In the genomic region with DNA sequence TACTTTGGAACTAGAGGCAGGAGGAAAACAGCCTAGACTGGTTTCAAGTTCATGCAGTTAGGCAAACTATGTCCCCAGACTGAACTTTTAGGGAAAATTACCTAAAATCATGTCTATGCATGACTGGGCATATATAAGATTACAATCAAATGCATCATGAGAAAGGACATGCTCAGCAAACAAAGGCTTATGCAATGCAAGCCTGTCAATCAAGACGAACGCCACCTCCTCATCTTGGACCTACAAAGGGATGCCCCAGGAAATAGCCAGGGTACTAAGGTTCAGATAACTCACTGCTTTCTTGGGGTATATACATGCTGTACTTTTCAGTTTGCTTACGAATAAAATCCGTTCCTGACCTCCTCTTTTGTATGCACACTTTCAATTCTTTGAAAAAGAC, we compare ENCODE assay signal across 35 mouse cellular contexts.
"Had no signal": no experiment of that assay in that cellular context is flagged by ENCODE, and none has a peak within 500 bp of the region (broad histone marks: within the 10 kb centered on the region; RNA-seq: fewer than 3 reads in every experiment).

No protein-coding gene starts in this region.

- ATAC-seq: hindbrain, embryonic 16.5 days; hindbrain, postnatal 0 days; inflammation-experienced regulatory T-cells, adult 6 months; intestine, embryonic 15.5 days; intestine, embryonic 16.5 days; intestine, postnatal 0 days had no signal

- H3K27ac ChIP-seq: heart, embryonic 10.5 days; heart, embryonic 13.5 days; heart, embryonic 15.5 days; hindbrain, embryonic 10.5 days; hindbrain, embryonic 12.5 days; hindbrain, embryonic 13.5 days; hindbrain, embryonic 14.5 days; hindbrain, embryonic 15.5 days; hindbrain, postnatal 0 days; intestine, embryonic 15.5 days; kidney, embryonic 15.5 days; kidney, postnatal 0 days; layer of hippocampus, adult 2 months; left cerebral cortex, adult 2 months had no signal

- H3K27me3 ChIP-seq: heart, embryonic 13.5 days; heart, embryonic 15.5 days; hindbrain, embryonic 12.5 days; hindbrain, embryonic 13.5 days; hindbrain, embryonic 15.5 days; intestine, embryonic 15.5 days; kidney, embryonic 15.5 days had no signal

- H3K9ac ChIP-seq: heart, embryonic 13.5 days; heart, embryonic 15.5 days; hindbrain, embryonic 12.5 days; hindbrain, embryonic 13.5 days; hindbrain, embryonic 14.5 days; hindbrain, embryonic 15.5 days; intestine, embryonic 15.5 days; kidney, embryonic 15.5 days had no signal

- H3K4me2 ChIP-seq: heart, embryonic 11.5 days; heart, embryonic 13.5 days; heart, embryonic 15.5 days; hindbrain, embryonic 12.5 days; hindbrain, embryonic 13.5 days; hindbrain, embryonic 14.5 days; hindbrain, embryonic 15.5 days; intestine, embryonic 15.5 days; kidney, embryonic 15.5 days had no signal

- H3K4me3 ChIP-seq: heart, embryonic 10.5 days; heart, embryonic 13.5 days; heart, embryonic 15.5 days; hindbrain, embryonic 10.5 days; hindbrain, embryonic 12.5 days; hindbrain, embryonic 13.5 days; hindbrain, embryonic 15.5 days; intestine, embryonic 15.5 days; kidney, embryonic 15.5 days; layer of hippocampus, adult 2 months; left cerebral cortex, adult 2 months had no signal

- H3K4me1 ChIP-seq: hindbrain, embryonic 10.5 days; hindbrain, embryonic 12.5 days; hindbrain, embryonic 13.5 days; hindbrain, embryonic 15.5 days; intestine, embryonic 15.5 days; kidney, embryonic 15.5 days had no signal

- DNase-seq: heart, postnatal 10 days; heart, postnatal 14 days; heart, postnatal 36 days; heart, postnatal 4 days; kidney, adult 11 months; kidney, adult 18-20 months; kidney, adult 2 months; kidney, adult 8-10 months; kidney, adult 9 months; kidney, postnatal 10 days; kidney, postnatal 14 days; kidney, postnatal 25 days; kidney, postnatal 36 days; kidney, postnatal 4 days; layer of hippocampus, adult 9-11 months; layer of hippocampus, postnatal 36 days had no signal

- H3K9me3 ChIP-seq: heart, embryonic 10.5 days; heart, embryonic 13.5 days; heart, embryonic 15.5 days; hindbrain, embryonic 10.5 days; hindbrain, embryonic 12.5 days; hindbrain, embryonic 13.5 days; hindbrain, embryonic 15.5 days; intestine, embryonic 15.5 days; kidney, embryonic 15.5 days had no signal

- H3K36me3 ChIP-seq: heart, embryonic 10.5 days; heart, embryonic 13.5 days; heart, embryonic 15.5 days; hindbrain, embryonic 10.5 days; hindbrain, embryonic 12.5 days; hindbrain, embryonic 13.5 days; hindbrain, embryonic 15.5 days; intestine, embryonic 15.5 days; kidney, embryonic 15.5 days had no signal
